Mouse (Mus musculus): Measurements from ENCODE around the gene Tssk6.

The Tssk6 gene

DNA sequence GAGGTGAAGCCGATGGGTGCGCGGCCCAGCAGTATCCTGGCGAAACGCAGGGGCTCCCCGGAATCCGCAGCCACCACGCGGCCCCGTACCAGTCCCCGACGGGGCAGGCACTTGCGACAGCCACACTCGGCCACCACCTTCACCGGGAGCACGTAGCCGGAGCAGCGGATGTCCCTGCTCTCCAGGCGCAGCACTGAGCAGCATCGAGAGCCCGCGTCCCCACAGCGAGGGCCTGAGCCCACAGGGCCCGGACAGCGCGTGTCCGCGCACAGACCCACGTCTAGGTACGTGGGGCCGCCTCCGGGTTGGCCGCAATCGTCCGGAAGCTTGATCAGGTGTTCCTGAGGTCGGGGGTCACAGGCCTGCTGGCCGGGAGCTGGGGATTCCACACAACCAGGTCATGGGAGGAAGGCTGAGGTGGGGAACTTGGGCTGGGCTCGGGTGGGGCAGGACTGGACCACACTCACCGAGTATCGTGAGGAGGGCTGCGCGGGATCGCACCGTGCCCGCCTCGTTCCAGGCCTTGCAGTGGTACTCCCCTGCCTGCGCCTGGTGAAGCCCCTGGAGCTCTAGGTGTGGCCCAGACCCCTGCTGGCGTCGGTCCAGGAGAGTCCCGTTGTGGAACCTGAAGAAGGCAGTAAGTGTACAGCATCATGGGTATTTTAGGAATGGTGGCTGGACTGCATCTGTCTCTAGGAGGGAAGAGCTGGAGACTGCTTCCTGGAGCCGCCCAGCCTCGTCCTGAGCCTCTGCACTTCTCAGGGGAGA is 19.0 kb upstream of the Tssk6 start:
- peak; percentile 41 for DNase-seq (ENCODE audit: extremely low spot score, low spot score)

- DNase-seq (ENCODE audit: extremely low spot score, low spot score): no peak
These were observed 17.8 kb upstream of the Tssk6 start for GRCm38 (mm10) chr8:69884141-69884540.

- peak; percentile 55 for DNase-seq (ENCODE audit: extremely low spot score, low spot score)
These were observed 14.4 kb upstream of the Tssk6 start, which contains the start of gene Cilp2 for GRCm38 (mm10) chr8:69887289-69888243. Cilp2 (minus strand) TSS chr8:69887687.

DNA sequence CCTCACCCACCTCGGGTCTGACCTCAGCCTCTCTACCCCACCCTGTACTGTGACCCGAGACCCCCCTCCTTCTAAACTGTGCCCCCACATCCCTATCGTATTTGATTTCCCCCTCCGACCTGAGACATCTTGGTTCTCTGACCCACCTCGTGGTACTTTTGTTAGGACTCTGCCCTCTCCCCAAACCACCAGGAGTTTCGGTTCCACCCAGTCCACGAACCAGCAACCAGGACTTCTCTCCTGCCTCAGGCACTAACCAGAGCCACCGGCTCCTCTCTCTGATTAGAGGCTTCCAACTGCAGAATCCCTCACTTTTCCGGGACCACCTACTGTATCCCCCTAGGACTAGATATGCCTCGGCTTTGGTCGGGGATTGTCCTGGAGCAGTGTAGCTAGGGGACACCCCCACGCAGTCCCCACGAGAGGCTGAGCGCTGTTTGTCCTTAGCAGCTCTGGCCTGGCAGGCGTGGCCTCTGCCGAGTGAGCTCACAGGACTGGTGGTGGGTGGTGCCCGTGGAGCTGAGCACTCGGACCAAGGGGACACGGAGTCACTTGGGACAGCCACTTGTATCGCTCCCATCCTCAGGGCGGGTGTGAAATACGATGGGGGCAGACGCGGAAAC is 13.6 kb upstream of the Tssk6 start:
- peak; percentile 49 for DNase-seq (ENCODE audit: extremely low spot score, low spot score)

GRCm38 (mm10) chr8:69888902-69889301 is 13.1 kb upstream of the Tssk6 start:
- DNase-seq (ENCODE audit: extremely low spot score, low spot score): no peak

DNA sequence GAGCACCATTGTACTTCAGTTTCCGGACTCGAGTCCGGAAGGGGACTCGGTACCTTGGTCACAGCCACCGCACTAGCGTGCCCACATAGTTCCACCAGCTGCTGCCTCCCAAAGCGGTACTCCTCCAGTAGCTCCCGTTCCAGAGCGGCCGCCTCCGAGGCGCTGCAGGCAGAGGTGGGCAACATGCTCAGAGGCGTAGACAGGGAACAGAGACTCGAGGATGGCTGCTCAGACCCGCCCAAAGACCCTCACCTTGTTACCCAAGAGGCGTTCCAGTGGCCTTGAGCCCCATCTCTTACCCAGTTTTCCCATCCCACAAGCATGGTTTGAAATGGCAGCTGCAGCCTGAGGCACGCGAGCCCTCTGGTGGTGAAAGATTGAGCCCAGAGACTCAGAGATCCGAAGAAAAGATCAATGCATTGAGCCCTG is 11.2 kb upstream of the Tssk6 start:
- peak; percentile 62 for DNase-seq (ENCODE audit: extremely low spot score, low spot score)

DNA sequence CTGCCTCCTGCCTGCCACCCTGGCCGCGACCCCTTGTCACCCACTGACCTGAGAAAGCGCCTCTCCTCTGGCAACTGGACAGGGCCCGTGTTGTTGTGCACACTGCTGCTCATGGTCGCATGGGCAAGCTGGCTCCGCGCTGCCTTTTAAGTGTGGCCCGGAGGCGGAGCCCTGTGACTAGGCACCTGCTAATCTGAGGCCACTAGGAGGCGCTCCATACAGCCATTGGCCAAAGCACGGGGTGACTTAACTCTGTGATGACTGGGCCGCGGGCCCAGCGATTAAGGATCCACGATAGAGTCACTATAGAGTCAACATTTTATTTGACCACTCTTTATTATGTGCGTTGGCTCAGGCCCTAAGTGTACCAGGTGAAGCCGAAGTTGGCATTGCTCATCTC is 8.1 kb upstream of the Tssk6 start:
- DNase-seq (ENCODE audit: extremely low spot score, low spot score): peak; percentile 53

- no peak for DNase-seq (ENCODE audit: extremely low spot score, low spot score)
These were observed 7.1 kb upstream of the Tssk6 start for GRCm38 (mm10) chr8:69894836-69895332.

- DNase-seq (ENCODE audit: extremely low spot score, low spot score): no peak
These were observed 6.1 kb upstream of the Tssk6 start for GRCm38 (mm10) chr8:69895772-69896451.

DNA sequence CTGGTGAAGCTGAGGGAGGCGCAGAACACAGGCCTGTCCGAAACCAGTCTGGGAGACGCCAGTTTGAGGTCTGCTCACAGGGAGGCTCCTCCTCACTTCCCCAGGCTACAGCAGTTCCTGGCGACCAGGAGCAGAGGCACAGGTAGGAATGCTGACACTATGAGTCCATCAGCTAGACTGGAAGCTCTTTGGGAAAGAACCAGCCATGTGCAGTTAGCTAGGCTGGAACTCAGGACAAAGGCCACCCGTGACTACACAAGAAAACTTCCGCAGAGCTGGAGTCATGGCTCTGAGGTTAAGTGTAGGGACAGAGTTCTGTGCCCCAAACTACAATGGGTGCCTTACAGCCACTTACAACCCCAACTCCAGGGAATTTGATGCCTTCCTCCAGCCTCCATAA is 4.1 kb upstream of the Tssk6 start:
- no peak for DNase-seq (ENCODE audit: extremely low spot score, low spot score)

GRCm38 (mm10) chr8:69899876-69900275 is 2.1 kb upstream of the Tssk6 start:
- no peak for DNase-seq (ENCODE audit: extremely low spot score, low spot score)

GRCm38 (mm10) chr8:69900895-69901451 is 1.0 kb upstream of the Tssk6 start:
- DNase-seq (ENCODE audit: extremely low spot score, low spot score): no peak

DNA sequence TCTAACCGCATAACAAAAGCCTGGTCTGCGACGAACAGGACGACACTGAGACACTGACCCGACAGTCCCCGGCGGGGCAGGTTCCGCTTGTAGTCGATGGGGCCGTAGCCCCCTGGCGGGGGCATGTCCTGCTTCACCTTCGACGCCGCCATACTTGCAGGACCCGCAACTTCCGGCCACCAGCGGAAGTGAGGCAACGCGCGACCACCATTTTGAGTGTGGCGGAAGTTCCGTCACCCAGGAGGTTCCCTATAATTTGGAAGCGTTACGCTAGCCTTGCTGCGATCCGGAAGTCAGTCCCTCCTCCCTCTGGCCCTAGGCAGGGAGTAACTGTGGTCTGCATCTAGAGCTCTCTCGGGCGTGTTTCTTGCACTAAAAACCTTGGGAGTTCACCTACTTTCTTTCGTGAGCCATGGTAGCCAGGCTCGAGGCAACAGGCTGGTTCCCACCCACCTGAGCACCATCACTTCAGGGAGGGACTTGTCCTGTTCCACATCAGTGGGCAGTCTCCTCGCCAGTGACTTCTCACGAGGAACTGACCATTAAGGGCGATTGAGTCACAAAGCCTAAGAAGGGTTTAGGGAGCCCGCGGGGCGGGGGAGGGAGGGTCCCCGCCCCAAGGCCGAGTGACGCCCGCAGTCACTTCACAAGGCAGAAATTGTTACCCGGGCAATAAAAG is 361 bp upstream of the Tssk6 start:
- DNase-seq (ENCODE audit: extremely low spot score, low spot score): peak; percentile 100

- DNase-seq (ENCODE audit: extremely low spot score, low spot score): peak; percentile 99
These were observed 1.1 kb downstream of the Tssk6 start for GRCm38 (mm10) chr8:69903063-69903542.

DNA sequence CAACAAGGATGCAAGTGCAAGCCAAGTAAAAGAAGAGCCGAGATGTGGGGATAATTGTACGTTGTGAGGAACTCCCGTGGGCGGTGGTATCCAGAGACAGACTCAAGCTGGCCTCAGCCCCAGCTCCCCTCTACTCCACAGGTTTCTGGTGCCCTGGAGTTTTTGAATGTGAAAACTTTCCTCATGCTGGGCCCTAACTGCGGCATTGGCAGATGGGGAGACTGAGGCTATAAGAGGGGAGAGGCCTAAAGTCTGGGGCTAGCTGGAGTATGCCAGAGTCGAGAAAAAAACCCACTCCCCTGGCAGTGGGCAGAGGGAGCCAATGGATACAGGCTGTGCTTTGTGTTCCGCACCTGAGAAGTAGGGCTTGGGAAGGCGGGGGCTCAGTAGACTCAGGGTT is 2.1 kb downstream of the Tssk6 start:
- no peak for DNase-seq (ENCODE audit: extremely low spot score, low spot score)

GRCm38 (mm10) chr8:69906260-69906659 is 4.3 kb downstream of the Tssk6 start:
- no peak for DNase-seq (ENCODE audit: extremely low spot score, low spot score)

DNA sequence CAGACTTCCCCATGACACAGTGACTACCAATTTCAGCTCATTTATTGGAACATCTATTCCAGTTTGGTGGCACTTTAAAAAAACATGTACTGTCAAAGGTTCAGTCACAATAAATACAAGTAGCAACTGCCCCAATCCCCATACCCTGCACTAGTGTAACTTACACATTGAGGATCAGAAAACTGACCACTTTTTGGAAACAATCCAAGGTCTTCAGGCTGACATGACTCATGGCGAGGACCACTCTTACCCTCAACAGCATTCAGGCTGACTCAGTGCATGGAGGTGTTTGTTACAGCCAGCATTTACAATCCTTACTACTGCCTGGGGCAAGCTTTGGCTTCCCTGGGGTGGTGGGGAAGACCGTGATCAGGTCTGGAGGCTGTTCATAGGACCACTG is 5.1 kb downstream of the Tssk6 start:
- no peak for DNase-seq (ENCODE audit: extremely low spot score, low spot score)

GRCm38 (mm10) chr8:69911917-69912316 is 9.9 kb downstream of the Tssk6 start:
- DNase-seq (ENCODE audit: extremely low spot score, low spot score): no peak

GRCm38 (mm10) chr8:69912478-69913074 is 10.6 kb downstream of the Tssk6 start:
- no peak for DNase-seq (ENCODE audit: extremely low spot score, low spot score)

- no peak for DNase-seq (ENCODE audit: extremely low spot score, low spot score)
These were observed 12.5 kb downstream of the Tssk6 start for GRCm38 (mm10) chr8:69914526-69914925.

Measured in neural tube, embryonic 10.5 days (tissue).